Mouse (Mus musculus): Measurements from ENCODE around the gene Spaca4.

GRCm38 (mm10) chr7:45706721-45707241, 18.8 kb downstream of the Spaca4 start:
- TF ChIP-seq GATA1 (IDR thresholded peaks at IDR 0.05; ENCODE audit: low read length) (no peak), TAL1 (IDR thresholded peaks at IDR 0.05; ENCODE audit: low read length) (no peak)
